Mouse (Mus musculus) fibroblast of lung, adult 2 months (primary cell): ENCODE measurements around the gene Smarcal1.

Source experiments
- DNase-seq: peaks from one replicate; pipeline ENCODE4 v3.0.0-alpha.2; 2011; ENCODE audit warnings: low read depth

Smarcal1 gene

GRCm38 (mm10) chr1:72582947-72583731, at the start of gene Smarcal1:
Smarcal1 (plus strand) TSS chr1:72583251.
- peak; percentile 94 for DNase-seq

DNA sequence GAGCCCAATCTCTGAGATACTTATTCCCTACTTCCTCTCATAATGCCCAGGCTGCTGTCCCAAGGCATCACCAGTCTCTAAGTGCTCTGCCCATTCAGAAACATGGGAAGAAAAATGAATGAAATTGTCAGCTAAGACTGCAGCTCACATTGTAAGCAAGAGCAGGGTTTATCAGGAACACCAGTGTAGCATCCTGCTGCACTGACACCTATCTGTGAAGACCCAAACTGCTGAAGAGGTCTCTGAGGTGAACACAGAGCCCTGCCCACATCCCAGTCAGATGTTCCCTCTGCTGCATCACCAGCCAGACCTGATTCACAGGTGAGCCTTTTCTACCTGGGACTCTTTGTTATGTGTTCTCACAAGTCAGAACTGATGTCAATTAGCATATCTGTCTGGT, 49.6 kb upstream of the Smarcal1 start:
- no peak for DNase-seq

DNA sequence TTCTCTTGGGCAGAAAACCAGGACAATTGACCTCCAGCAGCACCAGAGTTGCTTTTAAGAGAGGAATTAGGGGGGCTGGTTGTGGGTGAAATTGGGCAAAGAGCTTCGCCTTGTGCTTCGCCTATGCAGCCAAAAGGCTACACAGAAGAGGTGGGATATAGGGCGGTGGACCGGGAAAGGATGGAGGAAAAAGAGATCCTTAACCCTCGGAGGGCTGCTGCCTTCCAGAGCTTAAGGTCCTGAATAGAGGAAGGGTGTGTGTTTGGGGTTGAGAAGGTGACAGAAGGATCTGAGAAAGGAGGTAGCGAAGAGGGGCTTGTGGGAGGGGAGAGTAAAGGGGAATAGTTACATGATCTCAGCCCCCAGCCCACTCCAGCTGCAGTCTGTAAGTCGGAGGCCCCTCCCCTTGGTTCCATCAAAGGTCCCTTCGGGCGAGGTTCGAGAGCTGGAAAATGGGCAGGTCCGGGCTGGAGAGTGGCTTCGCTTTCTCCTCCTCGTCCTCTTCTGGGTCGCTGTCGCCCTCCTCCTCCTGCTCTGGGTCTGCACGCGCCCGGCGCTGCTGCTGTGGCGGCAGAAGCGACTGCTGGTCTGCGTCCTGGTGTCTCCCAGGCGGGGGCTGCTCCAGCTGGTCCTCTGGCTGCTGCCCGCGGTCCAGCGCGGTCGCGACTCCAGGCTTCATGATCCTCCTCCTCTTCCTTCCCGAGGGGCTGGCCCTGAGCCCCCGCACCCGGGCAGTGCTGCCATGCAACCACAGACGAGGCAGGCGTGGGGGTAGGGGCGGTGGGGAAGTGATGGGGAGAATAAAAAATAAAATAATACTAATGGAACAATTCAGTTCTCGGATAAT, 47.1 kb upstream of the Smarcal1 start:
- DNase-seq: no peak

DNA sequence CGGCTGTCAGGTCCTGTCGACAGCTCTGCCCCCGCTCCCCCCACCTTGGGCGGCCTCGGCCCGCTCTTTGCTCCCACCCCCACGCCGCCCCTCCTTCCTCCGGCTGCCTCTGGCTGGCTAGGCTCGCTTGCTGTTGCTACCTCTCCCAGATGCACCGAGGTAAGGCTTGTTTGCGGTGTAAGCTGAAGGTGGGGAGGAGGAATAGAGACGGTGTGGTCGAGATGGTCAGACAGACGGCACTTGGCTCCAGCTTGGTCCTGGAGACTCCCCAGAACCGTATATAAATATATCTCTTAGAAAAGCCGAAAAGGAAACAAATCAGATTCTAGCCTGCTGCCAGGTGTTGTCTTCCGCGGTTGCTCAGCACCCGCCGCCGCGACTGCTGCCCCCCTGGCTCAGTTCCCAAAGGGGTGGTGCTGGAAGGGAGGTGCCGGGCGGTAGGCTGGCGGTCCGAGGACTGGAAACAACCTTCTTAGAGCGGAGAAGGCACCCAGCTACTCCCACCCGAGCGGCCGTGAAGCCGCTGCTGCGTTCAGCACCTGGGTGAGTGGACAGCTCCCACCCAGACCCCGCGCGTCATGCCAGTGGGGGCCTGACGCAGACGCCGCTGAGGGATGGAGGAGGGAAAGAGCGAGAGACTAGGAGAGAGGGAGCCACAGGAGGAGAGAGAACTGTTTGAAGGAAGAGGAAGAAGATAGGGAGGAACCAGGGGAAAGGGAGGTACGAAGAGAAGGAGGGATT, 46.3 kb upstream of the Smarcal1 start, which contains the start of gene March4:
March4 (minus strand) TSS at position 320 of the 741 bp plus-strand sequence.
- no peak for DNase-seq

DNA sequence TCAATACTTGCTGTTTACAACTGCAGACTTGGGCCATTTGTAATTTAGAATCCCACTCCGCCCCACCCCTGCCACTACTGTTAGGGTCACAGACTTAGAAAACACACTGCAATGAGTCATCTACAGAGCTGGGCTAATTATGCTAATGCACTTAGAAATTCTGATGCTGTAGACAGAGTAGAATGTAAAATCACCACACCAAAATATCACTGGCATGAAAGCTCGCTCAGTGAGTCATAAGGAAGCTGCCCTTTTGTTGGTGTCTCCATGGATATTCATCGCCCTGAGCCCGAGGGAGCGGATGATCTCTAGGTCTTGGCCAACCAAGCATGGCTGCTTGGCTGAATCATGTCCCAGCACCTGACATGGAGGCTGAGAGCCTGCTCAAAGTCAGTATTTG, 44.8 kb upstream of the Smarcal1 start:
- no peak for DNase-seq

DNA sequence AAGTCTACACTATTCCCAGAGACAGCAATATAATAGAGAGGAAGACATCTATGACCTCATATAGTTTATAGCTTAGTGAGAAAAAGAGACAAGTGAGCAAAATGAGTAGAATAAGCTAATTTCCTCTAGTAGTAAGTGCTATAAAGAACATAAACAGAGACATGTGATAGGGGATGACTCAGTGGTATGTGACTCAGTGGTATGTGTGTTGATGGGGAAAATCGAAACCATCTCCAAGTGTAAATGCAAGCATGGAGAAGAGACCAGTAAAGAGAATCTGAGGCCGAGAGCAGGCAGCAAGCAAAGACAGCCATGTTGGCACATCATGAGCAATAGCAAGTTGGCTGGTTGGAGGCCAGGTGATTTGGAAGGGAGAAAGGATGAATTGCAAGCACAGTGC, 32.7 kb upstream of the Smarcal1 start:
- DNase-seq: no peak

- DNase-seq: no peak
Measured at GRCm38 (mm10) chr1:72556471-72556870, 26.6 kb upstream of the Smarcal1 start.

GRCm38 (mm10) chr1:72558625-72559024, 24.4 kb upstream of the Smarcal1 start:
- DNase-seq: no peak

- DNase-seq: peak; percentile 48
Measured at GRCm38 (mm10) chr1:72564334-72564962, 18.6 kb upstream of the Smarcal1 start.

DNA sequence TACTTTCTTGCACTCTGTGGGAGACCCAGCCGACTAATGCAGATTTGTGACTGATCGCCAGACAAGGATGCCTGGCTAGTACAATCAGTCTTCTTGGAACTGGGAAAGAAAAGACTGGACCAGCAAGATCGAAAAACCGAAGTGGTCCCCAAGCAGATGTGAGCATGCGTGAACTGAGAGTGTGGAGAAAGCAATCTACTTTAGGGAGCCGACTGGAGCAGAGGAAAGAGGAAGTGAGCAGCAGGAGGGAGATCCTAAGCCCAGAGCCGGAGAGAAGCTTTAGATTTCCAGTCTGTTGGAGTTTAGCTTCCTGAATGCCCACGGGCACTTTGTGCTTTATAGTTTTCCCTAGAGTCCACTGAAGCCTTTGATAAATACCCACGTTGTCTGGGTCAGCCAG, 16.0 kb upstream of the Smarcal1 start:
- DNase-seq: no peak

DNA sequence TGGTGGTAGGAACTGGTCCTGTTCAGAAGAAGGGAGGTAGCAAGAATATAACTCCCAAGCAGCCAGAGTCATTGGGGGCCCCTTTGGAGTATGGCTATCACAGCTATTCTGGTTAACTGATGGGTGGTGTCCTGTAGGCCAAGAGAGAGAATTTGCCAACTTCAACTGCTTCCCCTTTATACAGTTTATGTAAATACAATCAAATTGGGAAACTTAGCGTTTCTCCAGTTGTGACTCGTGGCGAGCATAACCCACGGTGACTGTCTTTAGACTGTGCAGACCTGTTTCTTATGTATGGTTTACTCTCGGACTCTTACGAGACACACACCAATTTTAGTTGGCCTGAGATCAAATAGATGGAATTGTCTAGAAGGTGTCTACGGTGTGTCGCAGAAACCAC, 14.3 kb upstream of the Smarcal1 start:
- no peak for DNase-seq

GRCm38 (mm10) chr1:72574047-72574446, 9.0 kb upstream of the Smarcal1 start:
- no peak for DNase-seq

GRCm38 (mm10) chr1:72574608-72575007, 8.4 kb upstream of the Smarcal1 start:
- no peak for DNase-seq

DNA sequence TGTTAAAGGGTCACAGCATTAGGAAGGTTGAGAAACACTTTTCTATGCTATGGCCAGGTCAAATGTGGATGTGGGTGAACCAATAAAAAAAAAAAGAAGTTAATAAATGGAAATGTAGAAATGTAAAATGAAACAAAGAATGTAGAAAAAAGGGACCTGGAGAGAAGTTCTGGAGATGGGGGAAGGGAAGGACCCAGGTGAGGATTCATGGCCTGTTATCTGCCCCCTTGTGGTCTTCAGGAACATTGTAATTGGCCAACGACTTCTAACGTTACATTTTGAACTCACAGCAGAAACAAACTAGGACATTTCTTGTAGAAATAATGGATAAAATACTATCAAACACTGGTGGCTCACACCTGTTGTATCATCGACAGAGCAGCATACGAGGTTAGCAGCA, 7.9 kb upstream of the Smarcal1 start:
- DNase-seq: no peak

DNA sequence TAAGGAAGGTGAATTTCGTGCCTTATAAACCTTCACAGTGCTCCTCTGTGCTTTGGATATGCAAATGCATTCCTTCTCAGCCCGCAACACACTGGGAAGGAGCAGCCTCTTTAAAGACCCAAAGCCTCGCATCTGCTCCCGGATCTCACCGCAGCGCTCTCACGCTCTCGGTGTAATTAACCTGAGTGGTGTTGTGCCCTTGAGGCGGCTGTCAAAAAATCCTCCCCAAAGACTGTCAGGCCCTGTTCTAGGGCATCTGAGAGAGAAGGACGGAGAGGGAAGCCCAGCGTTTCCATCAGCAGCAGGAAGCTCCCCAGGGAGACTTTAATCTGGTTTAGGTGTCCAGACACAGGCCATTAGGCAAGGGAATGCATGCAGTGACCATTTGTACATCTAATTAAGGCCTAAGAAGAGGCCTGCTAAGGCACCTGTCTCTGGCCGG, 5.5 kb upstream of the Smarcal1 start:
- DNase-seq: no peak

- no peak for DNase-seq
Measured at GRCm38 (mm10) chr1:72578351-72578750, 4.7 kb upstream of the Smarcal1 start.

DNA sequence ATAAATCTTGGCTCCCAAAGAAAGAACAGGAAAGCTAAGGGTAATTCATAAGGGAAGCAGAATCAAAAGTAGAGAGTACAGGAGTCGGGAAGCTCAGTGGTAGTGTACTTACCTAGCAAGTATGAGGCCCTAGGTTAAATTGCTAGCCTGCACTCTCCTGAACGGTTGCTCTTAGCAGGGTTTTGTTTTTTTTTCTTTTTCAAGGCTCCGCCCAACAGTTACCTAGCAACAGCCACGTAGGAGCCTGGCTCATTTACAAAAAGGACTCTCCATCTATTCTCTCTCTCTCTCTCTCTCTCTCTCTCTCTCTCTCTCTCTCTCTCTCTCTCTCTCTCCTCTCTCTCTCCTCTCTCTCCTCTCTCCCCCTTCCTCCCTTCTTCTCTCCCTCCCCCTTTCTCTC, 4.2 kb upstream of the Smarcal1 start:
- no peak for DNase-seq

DNA sequence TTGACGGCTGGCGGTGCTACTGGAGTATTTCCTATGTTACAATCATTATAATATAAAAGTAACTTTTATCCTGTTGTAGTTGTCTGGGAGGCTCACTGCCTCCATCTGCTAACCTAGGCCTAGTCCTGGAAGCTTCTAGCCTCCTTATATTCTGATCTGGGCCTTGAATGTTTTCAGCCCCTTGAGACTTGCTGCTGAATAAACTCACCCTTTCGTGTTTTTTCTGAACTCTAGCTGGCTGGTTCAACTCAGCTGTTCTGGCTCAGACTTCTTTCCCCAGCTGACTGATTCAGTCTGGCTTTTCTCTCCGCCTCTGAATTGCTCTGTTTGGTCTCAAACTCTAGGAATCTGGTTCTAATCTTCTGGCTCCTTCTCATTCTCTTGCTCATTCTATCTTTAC, 855 bp downstream of the Smarcal1 start:
- DNase-seq: no peak

- DNase-seq: no peak
Measured at GRCm38 (mm10) chr1:72585971-72586875, 3.2 kb downstream of the Smarcal1 start.

GRCm38 (mm10) chr1:72587532-72587931, 4.5 kb downstream of the Smarcal1 start:
- DNase-seq: no peak

DNA sequence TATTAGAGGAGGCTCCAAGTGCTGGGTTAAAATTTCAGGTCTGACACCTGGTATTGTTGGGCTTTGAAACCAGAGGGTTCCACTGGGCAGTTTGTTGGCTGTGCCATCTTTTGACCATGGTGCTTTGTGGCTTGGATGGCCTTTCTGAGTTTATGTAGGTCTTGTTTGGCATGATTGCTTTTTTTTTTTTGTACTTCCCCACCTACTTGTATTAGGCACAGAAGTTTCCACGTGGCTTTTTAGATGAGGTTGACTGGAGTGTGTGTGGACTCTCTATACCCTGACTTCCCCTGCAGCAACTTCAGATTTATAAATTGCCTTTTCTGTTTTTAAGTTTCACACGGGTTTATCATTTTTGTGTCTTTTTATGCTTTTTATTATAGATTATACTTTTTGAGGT, 5.7 kb downstream of the Smarcal1 start:
- DNase-seq: no peak
